Mouse (Mus musculus): Measurements from ENCODE around the gene Rgs7bp. TPM values are rescaled to one million over a fixed set of nuclear protein-coding genes. Genes with fewer than 3 reads are reported as not detected.

The Rgs7bp gene
- total RNA-seq, 2 experiments from 2014 or later, result 164 to 171 TPM

DNA sequence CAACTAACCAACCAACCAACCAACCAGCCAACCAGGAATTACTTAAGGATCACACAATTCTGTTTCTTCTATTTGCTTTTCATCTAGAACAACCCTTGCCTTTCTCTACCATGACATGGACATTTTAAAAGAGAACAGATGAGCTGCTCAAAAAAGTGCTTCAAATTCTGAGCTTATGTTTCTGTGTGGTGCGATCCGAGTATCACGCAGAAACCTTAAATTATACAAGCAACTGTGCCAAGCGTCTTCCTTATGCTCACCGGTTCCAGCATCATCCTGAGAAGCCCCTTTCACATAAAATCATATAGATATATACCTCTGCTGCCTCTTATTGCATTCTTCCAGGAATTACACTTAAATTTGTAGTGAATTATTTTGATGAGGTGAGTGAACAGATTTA is 43.4 kb downstream of the Rgs7bp start:
- DNase-seq (ENCODE audit: low spot score in 2 of 2), result no peak

DNA sequence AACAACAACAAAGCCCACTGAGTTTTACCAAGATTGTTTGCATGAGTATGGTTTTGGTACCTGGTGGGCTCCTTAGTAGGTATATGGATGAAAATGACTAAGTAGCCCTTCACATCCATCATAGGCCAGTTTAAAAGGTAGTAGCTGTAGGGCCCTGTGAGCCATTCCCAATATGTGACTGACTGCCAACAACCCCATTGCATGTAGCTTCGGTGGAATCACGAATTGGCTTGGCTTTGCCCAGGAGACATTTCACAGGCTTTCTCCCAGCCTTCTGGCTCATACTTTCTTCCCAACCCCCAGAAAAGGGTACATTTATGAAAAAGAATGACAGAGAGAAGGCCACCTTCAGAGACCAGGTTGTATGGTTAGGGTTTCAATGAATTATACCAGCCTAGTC is 45.8 kb downstream of the Rgs7bp start:
- no peak for DNase-seq (ENCODE audit: low spot score in 2 of 2)

DNA sequence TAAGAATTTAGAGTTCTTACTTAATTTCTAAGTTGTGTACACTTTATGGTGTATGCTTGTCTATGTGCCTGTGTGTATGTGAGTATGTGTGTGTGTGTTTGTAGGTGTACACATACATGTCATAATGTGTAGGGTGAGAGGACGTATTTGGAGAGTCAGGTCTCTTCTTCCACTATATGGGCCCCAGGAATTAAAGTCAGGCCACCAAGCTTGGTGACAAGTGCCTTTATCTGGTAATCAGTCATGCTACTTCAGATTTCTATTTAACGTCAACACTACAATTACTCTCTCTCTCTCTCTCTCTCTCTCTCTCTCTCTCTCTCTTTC is 51.9 kb downstream of the Rgs7bp start:
- no peak for DNase-seq (ENCODE audit: low spot score in 2 of 2)

DNA sequence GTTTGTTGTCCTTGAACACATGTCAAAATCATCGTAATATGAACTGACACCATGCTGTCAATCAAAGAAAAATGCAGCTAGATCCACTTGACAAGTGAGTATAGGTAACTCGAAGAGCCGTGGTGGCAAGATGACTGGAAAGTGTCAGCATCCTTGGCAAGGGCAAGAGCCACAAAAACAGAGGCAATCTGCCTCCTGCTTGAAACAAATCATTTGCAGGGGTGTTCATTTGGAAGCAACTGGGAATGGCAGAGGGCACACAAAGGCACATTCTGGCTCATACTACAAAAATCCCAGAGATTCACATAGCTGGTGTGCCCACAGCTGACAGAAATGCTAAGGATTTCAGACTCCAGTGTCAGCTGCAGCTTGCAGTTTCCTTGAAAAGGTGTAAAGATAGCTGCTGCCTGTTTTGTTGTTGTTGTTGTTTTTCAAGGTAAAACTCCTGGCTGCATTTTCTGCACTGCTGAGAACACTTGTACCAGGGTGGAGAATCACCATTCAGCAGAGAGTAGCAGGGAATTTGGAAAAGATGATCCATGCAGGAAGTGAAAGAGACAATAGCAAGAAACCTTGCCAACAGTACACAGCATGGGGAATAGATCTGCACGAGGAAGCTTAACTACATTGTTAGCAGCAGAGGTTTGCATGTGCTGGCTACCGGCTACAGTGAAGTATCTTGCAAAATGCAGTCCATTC is 52.4 kb downstream of the Rgs7bp start:
- DNase-seq (ENCODE audit: low spot score in 2 of 2), result no peak

DNA sequence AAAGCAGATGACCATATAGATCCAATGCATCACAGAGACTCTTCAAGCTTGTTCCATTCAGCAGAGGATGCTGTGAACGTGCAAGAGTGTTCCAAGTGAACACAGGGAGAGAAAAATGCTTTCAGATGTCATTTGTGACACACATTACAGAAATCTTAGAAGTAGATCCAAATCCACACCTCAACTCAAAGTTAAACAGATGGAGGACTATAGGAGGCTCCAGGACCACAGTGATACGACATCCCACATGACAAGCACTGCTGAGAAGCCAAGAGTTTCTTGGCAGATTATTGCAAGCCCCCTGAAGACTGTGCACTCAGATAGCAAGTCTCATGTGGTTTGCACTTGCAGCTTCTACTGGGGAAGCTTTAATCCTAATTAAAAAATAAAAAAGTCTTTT is 53.0 kb downstream of the Rgs7bp start:
- no peak for DNase-seq (ENCODE audit: low spot score in 2 of 2)

DNA sequence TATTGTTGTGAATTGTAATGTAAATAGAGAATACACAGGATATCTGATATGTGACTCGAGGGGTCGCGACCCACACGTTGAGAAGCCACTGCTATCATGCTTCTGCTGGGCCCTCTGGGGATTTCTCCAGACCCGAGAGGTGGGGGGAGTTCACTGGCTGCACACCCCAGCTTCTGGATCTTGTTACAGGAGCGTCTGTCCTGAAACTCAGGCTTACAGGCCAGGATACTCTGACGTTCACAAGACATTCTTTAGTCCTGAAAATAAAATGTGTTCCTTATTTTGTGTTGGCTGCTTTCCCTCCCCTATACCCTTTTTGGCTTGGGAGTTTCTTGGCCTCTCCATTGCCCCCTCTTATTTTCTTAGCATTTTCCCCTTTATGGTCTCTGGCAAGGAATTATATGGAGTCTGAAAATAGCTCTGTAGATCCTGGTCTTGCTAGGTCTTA is 65.9 kb downstream of the Rgs7bp start:
- DNase-seq (ENCODE audit: low spot score in 2 of 2), result no peak

DNA sequence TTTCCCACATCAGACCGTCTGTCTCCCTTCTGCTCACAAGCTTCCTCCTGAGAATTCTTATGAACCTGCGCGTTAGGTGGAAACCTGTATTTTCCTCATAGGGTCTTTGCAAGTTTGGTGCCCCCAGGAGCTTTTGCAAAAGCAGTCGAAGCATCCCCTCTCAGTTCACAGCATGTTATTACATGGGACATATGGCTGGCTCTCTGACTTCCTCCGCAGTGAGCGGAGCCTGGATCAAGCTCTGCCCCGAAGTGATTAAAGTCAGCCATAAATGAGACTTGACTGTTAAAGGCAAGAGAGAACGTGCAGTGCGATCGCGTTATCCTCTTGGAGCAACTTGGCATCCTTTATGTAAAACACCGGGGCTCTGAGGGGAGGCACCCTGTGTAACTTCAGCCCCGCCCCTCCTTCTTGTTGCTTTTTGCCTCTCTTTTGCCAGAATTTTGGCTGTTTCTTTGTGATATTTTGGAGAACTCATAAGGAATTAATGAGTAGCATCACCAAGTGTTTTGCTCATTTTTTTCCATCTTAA is 66.7 kb downstream of the Rgs7bp start:
- DNase-seq (ENCODE audit: low spot score in 2 of 2), result no peak

DNA sequence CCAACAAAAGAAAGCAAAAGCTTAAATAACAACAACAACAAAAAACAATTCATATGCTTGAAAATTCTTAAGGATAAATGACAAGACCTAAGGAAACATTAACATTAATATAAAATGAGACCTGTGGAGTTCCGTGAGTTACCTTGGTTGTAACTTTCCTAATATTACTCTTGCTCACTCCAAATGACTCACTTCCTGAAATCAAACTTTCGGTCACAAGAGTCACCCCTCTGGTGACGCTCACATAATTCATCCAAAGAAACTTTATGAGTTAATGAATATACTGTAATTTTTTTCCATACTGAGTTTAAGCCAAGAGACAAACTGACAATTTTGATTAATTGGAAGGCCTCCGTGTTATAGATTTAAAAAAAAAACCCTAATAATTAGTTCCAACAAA is 69.0 kb downstream of the Rgs7bp start:
- no peak for DNase-seq (ENCODE audit: low spot score in 2 of 2)

DNA sequence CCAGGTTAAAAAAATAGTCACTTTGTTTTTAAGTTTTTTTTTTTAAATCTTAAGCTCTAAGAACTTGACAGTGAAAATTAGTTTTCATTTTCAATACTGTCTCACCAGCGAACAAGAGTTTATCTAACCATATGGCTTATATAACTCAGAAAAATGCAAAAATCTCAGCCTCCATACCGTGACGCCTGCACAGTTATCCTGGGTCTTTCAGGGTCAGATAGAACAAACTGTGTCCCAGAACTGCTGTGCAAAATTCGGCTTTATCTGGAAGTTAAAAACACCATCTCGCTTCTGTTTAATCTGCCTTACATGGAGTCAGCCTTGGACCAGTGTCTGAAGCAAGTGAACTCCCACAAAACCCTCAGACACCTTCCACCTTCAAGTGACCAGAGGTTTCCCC is 70.7 kb downstream of the Rgs7bp start:
- DNase-seq (ENCODE audit: low spot score in 2 of 2), result no peak

DNA sequence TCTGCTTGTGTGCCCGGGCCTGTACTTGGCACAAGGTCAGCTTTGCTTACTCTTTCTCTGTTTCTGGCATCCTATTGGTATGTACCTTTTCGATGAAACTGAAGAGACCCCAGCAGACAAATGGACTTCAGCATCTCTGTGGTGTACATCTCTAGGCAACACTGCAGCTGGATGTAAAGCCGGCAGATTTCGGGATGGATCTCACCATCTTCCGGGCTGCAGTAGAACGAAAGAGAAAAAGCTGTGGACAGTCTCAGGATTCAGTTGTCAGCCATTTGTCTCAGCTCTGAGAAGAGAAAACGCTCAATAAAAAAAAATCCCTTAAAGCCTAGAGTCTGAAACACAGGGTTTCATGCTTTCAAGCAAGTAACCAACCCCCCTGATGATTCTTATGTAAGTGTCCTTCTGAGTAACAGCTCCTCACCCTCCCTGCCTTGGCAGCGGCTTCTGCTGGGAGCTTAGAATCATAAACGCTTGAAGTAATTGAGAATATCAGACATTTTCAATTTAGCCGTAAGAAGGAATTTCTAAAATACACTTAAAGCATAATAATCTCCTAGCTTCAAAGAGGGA is 71.9 kb downstream of the Rgs7bp start:
- DNase-seq (ENCODE audit: low spot score in 2 of 2), result peak; percentile 66 to 72

DNA sequence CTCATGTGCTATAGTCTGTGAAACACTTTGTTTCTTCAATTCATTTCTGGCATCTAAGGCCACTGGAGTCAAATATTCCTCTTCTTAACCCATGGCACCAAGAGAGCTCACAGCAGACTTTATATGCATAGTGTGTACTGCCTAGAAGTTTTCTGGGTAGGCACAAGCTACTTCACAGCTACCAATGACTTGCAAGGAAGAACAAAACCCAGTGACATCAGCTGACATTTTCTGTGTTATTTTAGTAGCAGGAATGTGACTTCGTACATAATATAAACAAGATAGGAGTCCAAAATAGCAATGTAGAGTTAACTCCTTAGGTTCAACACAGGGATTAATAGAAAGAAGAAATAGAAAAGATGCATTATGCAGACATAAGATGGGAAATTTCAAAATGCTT is 76.6 kb downstream of the Rgs7bp start:
- no peak for DNase-seq (ENCODE audit: low spot score in 2 of 2)

DNA sequence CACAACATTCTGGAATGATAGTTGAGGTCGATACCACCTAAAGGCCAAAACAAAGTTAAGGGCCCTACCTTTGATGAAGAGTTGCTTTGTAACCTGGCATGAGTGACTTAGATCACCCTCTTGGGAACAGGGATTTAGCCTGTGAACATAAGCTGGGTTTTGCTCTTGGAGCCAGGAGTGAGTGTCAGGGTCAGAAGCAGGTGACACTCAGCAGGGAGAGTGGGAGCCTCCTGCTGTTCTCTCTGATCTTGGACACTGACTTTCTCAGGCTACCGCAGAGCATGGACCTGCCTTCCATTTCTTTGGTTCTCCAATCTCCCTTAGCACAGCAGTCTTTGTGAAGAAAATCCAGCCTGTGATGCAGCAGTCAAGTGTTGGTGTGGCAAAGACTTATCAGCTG is 87.2 kb downstream of the Rgs7bp start:
- DNase-seq (ENCODE audit: low spot score in 2 of 2), result no peak

DNA sequence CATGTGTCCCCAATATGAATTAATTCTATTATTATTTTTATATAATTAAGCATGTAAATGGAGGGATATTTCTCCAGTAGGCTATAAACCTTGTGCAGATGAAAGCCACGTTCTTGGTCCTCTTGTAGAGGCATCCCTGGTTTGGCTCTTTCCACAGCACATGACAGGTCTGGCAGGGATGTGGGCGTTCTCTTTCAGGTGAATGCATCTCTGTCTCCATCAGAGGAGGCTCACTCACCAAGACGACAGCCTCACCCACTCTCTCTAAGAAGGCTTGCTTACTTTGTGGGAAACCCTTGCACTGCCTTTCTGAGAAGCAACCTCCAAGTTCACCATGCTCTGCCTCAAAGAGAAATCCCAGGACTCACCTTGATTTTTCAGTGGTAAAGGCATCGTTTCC is 91.0 kb downstream of the Rgs7bp start:
- DNase-seq (ENCODE audit: low spot score in 2 of 2), result no peak

DNA sequence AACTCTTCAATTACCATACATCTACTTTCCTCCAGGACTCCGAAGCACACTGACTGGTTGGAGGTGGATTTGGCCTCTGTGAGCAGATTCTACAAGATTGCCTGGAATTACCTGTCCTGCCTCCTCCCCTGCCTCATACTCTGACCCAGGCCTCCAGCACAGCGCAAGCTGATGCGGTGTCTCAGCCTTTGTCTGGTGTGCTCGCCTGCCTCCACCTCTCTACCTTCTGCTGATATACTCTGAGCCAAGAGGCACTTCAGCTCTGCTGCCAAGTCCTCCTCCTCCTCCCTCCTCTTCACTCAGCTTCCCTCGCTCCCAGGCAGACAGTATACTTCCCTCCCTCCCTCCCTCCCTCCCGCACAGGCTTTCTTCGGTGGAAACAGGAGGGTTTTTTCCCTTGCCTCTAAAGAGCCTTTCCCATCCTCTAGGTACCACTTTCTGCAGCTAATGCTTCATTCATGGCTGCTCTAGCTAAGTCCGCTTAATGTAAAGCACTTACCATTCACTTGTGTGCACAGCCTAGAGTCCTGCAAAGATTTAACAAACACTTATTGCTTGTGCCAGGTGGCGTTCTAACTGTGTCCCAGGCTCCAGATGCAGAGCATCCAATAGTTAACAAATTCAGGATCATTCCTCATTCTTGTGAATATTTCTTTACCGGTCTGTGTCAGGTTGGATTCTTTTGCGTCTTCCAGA is 91.9 kb downstream of the Rgs7bp start:
- peak; percentile 67 to 79 for DNase-seq (ENCODE audit: low spot score in 2 of 2)

DNA sequence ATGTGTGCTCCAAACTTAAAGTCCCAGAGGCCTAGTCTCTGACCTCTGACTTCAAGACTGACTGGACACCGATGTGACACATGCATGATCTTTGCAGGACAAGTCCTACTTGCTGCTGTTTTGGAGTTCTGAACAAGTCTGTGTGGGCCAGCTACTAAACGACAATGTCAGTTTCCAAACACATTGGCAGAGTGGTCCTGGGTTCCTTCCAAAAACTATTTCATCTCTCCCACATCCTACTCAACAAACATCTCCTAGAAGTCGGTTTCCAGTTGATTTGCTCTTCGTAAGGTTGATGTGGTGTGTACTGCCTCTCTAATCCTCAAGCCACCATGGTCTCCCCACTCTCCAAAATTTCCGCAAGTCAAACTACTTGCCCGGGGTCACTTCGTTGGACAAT is 92.6 kb downstream of the Rgs7bp start:
- no peak for DNase-seq (ENCODE audit: low spot score in 2 of 2)

DNA sequence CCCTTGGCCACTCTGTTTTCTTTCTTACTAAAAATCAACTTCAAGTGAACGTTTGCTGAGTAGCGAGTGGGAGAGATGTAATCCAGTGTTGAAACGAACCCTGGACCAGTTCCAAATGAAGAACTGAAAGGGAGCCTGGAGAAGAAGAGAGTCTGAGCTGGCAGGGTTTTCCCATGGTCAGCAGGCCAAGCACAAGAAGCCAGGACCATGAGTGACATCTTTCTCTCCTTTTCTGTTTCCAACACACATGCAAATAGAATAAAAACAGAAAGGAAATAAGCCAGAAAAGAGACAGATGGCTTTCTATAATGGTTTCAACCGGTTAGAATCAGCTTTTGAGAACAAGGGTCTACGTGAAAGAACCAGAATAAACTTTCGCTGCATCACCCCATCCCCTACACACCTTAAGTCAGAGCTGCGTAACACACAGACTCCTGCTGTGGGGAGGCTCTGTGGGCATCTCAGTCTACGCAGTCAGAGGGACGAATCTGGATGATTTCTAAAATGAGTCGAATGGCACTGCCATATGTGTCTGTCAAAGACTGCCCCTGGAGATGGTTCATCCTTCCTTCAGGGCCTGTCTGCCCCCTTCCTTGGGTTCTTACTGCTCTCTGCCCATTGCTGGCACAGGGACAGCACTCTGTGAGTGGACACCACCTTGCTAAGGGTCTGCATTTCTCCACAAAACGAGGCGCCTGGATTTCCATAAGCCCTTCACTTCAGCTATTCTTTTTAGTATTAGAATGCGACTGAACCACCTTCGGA is 93.6 kb downstream of the Rgs7bp start:
- DNase-seq (ENCODE audit: low spot score in 2 of 2), result peak in 1 of 2 experiments; percentile 22

DNA sequence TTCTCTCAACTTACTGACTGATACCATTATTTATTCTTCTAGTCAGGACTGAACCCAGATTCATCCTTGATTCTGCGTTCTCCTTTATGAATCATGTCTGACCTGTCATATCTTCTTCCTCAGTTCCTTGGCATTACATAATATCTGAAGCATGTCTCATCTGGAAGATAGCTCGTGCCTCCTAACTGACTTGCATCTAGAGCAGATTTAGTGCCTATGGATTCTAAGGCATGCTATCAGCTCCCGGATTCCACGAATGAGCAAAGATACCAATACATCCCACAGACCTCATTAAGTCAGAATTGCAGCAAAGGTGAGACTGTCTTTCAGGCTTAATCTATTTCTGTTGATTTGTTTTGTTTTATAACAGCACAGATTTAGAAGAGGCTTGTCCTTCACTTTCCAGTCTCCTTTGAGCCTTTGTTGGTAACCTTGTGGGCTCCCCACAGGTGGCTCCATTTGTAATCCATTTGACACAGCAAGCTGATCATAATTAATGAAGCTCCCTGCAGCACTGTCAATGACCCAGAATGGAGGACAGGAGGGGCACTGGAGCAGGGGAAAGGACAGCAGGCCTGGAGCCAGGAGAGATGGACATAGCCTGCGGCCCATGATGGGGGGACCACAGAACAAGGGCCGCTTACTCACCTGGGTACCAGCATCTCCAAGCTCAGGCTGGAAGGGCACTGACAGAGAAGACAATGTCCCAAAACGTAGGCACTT is 94.4 kb downstream of the Rgs7bp start:
- DNase-seq (ENCODE audit: low spot score in 2 of 2), result no peak

DNA sequence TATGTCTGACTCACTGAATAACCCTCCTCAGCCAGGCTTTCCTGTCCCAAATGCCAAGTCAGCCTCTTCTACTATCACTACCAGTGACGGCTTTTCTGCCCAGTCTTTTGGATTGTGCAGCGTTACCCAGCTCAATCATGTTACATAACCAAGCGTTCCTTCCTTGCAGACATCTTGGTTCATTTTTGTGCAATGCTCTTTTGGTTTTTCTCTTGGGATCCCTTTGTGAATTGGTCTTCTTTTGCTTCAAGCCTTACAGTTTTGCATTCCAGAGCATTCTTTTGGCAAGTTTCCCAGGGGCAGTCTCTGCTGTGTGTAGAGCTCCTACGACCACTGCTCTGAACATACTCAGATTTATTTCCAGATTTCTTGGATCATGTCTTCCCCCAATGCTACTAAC is 95.0 kb downstream of the Rgs7bp start:
- DNase-seq (ENCODE audit: low spot score in 2 of 2), result no peak

DNA sequence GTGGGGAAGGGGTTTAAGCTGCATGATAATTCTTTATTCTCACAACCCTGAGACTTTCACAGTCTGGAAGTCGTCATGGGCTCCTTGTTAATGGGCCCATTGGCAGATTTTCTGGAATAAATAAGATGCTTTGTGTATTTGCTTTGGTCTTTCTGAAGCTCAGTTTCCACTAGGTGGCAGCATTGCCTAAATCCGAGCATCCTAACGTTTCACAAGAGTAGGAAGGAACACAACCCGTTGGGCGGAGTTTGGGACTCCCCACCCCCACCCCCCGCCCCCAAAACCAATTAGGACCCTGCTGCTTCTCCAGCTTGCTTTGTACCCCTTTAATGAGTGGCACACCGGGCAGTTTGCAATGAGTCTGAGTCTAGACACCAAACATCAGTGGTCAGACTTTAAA is 106.8 kb downstream of the Rgs7bp start:
- DNase-seq (ENCODE audit: low spot score in 2 of 2), result peak; percentile 80 to 85

DNA sequence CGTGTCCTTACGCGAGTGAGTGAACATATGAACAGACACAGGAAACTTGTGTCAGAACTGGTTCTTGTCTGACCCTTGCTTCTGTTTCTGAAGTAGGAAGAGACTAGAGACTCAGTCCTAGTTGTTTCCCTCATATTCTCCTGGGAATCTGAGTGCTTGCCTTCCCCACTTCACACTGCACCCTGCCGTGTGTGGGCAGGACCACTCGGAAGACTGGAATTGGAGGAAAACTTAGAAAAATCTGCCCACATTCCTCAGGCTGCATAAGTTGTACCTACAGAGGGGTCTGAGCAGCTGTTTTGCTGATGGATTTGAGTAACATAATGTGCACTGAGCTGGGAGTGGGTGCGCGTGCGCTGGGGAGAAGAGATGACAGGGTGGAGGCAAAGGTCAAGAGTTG is 114.2 kb downstream of the Rgs7bp start:
- peak in 1 of 2 experiments; percentile 14 for DNase-seq (ENCODE audit: low spot score in 2 of 2)

DNA sequence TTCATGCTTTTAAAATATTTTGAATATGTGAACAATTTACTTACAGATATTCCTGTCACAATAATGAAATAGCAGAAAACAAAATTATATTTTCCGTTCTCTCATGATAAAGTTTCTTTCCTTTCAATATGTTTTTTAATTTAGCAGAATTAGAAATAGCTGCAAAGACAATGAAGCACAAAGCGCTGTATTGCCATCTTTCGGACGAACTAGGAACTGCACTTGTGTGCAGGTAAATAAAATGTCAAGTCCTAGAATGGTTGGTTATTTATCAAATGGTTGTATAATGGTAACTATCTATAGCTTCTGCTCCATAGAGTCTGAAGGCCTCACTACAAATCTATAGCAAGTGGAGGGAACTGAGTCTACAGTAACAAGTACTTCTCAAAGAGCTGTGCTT is 114.9 kb downstream of the Rgs7bp start:
- peak; percentile 69 to 82 for DNase-seq (ENCODE audit: low spot score in 2 of 2)
